Mouse (Mus musculus) hindbrain, embryonic 14.5 days (tissue): Measurements from ENCODE around the gene AW011738. TPM values are rescaled to one million over a fixed set of nuclear protein-coding genes. Genes with fewer than 3 reads are reported as not detected.

Source experiments
- ATAC-seq: fragments of 200-750 bp; cut with Nextera tagmentation; 2 replicates; pipeline ENCODE4 v1.8.0; 2017; ENCODE audit warnings: moderate number of reproducible peaks, mild to moderate bottlenecking, moderate TSS enrichment, moderate library complexity; ENCODE audit not compliant: low FRiP score
- DNase-seq: peaks from one replicate; pipeline ENCODE4 v3.0.0-alpha.2; 2015; ENCODE audit warnings: low spot score
- H3K27ac ChIP-seq: fragments of 300-500 bp; sonication (generic); 2 replicates; pipeline ENCODE4 v1.5.1; 2014; ENCODE audit warnings: mild to moderate bottlenecking, moderate library complexity
- H3K27me3 ChIP-seq: fragments of 300-500 bp; sonication (generic); 2 replicates; pipeline ENCODE4 v1.6.1; 2014; ENCODE audit warnings: mild to moderate bottlenecking, low read length, mixed read lengths; ENCODE audit not compliant: control insufficient read depth, insufficient read depth
- H3K36me3 ChIP-seq: fragments of 300-500 bp; sonication (generic); replicated peaks from 2 replicates; pipeline ENCODE4 v1.6.1; 2014; ENCODE audit not compliant: control insufficient read depth, insufficient read depth
- H3K4me1 ChIP-seq: fragments of 300-500 bp; sonication (generic); replicated peaks from 2 replicates; pipeline ENCODE4 v1.6.1; 2014; ENCODE audit warnings: antibody characterized with exemption, low read length, mixed read lengths; ENCODE audit not compliant: control insufficient read depth, insufficient read depth
- H3K4me2 ChIP-seq: fragments of 300-500 bp; sonication (generic); replicated peaks from 2 replicates; pipeline ENCODE4 v1.6.1; 2014; ENCODE audit warnings: mild to moderate bottlenecking, moderate library complexity
- H3K4me3 ChIP-seq: fragments of 300-500 bp; sonication (generic); replicated peaks from 2 replicates; pipeline ENCODE4 v1.5.1; 2014; ENCODE audit warnings: mild to moderate bottlenecking, low read length
- H3K9ac ChIP-seq: fragments of 300-500 bp; sonication (generic); 2 replicates; pipeline ENCODE4 v1.6.1; 2014
- H3K9me3 ChIP-seq: fragments of 300-500 bp; sonication (generic); 2 replicates; pipeline ENCODE4 v1.6.1; 2016; ENCODE audit warnings: low read length; ENCODE audit not compliant: control insufficient read depth
- WGBS: fragments of 180-500 bp; shearing (Covaris S2); extraction: QIAGEN DNeasy Blood & Tissue Kit; methylation state at CpG from one replicate; pipeline ENCODE4 v1.1.7; 2014; 5-methylcytosine and 5-hydroxymethylcytosine counted together
- polyA plus RNA-seq: library from polyadenylated mRNA; unstranded; fragments of >200 nt; fragmentation: Nextera tagmentation; extraction: Ambion mirVana; gene quantifications from 2 replicates; pipeline ENCODE4 v1.2.1, GENCODE M21; 2014

The AW011738 gene
- polyA plus RNA-seq, 1 experiment from 2014 or later = 0.68 TPM

- no peak overlapping the region for H3K27ac ChIP-seq
- H3K9me3 ChIP-seq = no peaks in the 10 kb centered on the region
- H3K36me3 ChIP-seq = no peaks in the 10 kb centered on the region
- WGBS = 94% methylated on average over 13 of the region's 13 CpGs
- no peaks in the 10 kb centered on the region for H3K27me3 ChIP-seq
- ATAC-seq = no peak
- no peak overlapping the region for H3K9ac ChIP-seq
- H3K4me1 ChIP-seq = no peaks in the 10 kb centered on the region
- H3K4me2 ChIP-seq = no peak overlapping the region
- no peak overlapping the region for H3K4me3 ChIP-seq
- no peak for DNase-seq
These were observed 10.0 kb downstream of the AW011738 start for GRCm38 (mm10) chr4:156213134-156213533.

- 79% methylated on average over 4 of the region's 4 CpGs for WGBS
- Histone ChIP-seq H3K36me3 (0 out of 2 replicates have a peak, but pooled peaks cover 4% of the 10 kb centered on the region), H3K4me3 (no peak within 1 kb of the TSS), H3K4me1 (no peaks in the 10 kb centered on the region), H3K4me2 (no peak within 1 kb of the TSS), H3K27me3 (no peaks in the 10 kb centered on the region), H3K27ac (no peak within 1 kb of the TSS), H3K9me3 (no peaks in the 10 kb centered on the region), H3K9ac (no peak within 1 kb of the TSS)
- ATAC-seq (no peak), DNase-seq (no peak)
These were observed 12.5 kb downstream of the AW011738 start, which contains the start of gene Perm1 for GRCm38 (mm10) chr4:156215649-156216048. Gene Perm1 (plus strand): TSS chr4:156215868.

GRCm38 (mm10) chr4:156216196-156216595, 13.1 kb downstream of the AW011738 start:
- WGBS = 78% methylated on average over 2 of the region's 2 CpGs
- Histone ChIP-seq H3K27me3 (no peaks in the 10 kb centered on the region), H3K36me3 (0 out of 2 replicates have a peak, but pooled peaks cover 4% of the 10 kb centered on the region), H3K4me3 (no peak overlapping the region), H3K9ac (no peak overlapping the region), H3K4me1 (no peaks in the 10 kb centered on the region), H3K9me3 (no peaks in the 10 kb centered on the region), H3K27ac (no peak overlapping the region), H3K4me2 (no peak overlapping the region)
- no peak for ATAC-seq
- DNase-seq = no peak

GRCm38 (mm10) chr4:156217022-156217669, 14.0 kb downstream of the AW011738 start:
- DNase-seq (no peak), ATAC-seq (no peak)
- 83% methylated on average over 16 of the region's 16 CpGs for WGBS

GRCm38 (mm10) chr4:156217838-156218237, 14.7 kb downstream of the AW011738 start:
- Histone ChIP-seq H3K9ac (no peak overlapping the region), H3K36me3 (peaks cover 20% of the 10 kb centered on the region; the same call in 1 of the 2 replicates), H3K27ac (no peak overlapping the region), H3K9me3 (no peaks in the 10 kb centered on the region), H3K4me2 (no peak overlapping the region), H3K4me3 (no peak overlapping the region), H3K4me1 (no peaks in the 10 kb centered on the region), H3K27me3 (no peaks in the 10 kb centered on the region)
- no peak for ATAC-seq
- 80% methylated on average over 16 of the region's 16 CpGs for WGBS
- DNase-seq = no peak

More at GRCm38 (mm10) chr4:156217022-156217669, 14.0 kb downstream of the AW011738 start:
- no peaks in the 10 kb centered on the region for H3K9me3 ChIP-seq
- H3K9ac ChIP-seq = no peak overlapping the region
- no peak overlapping the region for H3K27ac ChIP-seq
- no peaks in the 10 kb centered on the region for H3K27me3 ChIP-seq
- no peak overlapping the region for H3K4me3 ChIP-seq
- no peaks in the 10 kb centered on the region for H3K4me1 ChIP-seq
- 0 out of 2 replicates have a peak, but pooled peaks cover 13% of the 10 kb centered on the region for H3K36me3 ChIP-seq
- H3K4me2 ChIP-seq = no peak overlapping the region

- no peak overlapping the region for H3K9ac ChIP-seq
- 93% methylated on average over 11 of the region's 11 CpGs for WGBS
- H3K4me3 ChIP-seq = no peak overlapping the region
- no peak overlapping the region for H3K27ac ChIP-seq
- no peaks in the 10 kb centered on the region for H3K4me1 ChIP-seq
- H3K9me3 ChIP-seq = no peaks in the 10 kb centered on the region
- peaks cover 22% of the 10 kb centered on the region; the same call in 1 of the 2 replicates for H3K36me3 ChIP-seq
- no peak overlapping the region for H3K4me2 ChIP-seq
- no peak for ATAC-seq
- H3K27me3 ChIP-seq = no peaks in the 10 kb centered on the region
- no peak for DNase-seq
These were observed 16.8 kb downstream of the AW011738 start for GRCm38 (mm10) chr4:156219936-156220335.

- no peak overlapping the region for H3K4me2 ChIP-seq
- WGBS = 100% methylated on average over 2 of the region's 2 CpGs
- peaks cover 28% of the 10 kb centered on the region for H3K36me3 ChIP-seq
- H3K27me3 ChIP-seq = no peaks in the 10 kb centered on the region
- DNase-seq (no peak), ATAC-seq (no peak)
- no peaks in the 10 kb centered on the region for H3K9me3 ChIP-seq
- H3K9ac ChIP-seq = no peak overlapping the region
- no peak overlapping the region for H3K27ac ChIP-seq
- H3K4me3 ChIP-seq = no peak overlapping the region
- no peaks in the 10 kb centered on the region for H3K4me1 ChIP-seq
These were observed 21.2 kb downstream of the AW011738 start for GRCm38 (mm10) chr4:156224276-156224675.

- Histone ChIP-seq H3K4me3 (no peak overlapping the region), H3K4me1 (no peaks in the 10 kb centered on the region), H3K9ac (no peak overlapping the region), H3K27me3 (no peaks in the 10 kb centered on the region), H3K9me3 (no peaks in the 10 kb centered on the region), H3K4me2 (no peak overlapping the region), H3K27ac (no peak overlapping the region), H3K36me3 (peaks cover 42% of the 10 kb centered on the region)
- 41% methylated on average over 18 of the region's 18 CpGs for WGBS
- ATAC-seq = peak; percentile 13; the same call in 1 of the 2 replicates
- no peak for DNase-seq
These were observed 24.8 kb downstream of the AW011738 start for GRCm38 (mm10) chr4:156227752-156228392.

- Histone ChIP-seq H3K9ac (no peak overlapping the region), H3K4me1 (peaks cover 5% of the 10 kb centered on the region), H3K27me3 (no peaks in the 10 kb centered on the region), H3K9me3 (no peaks in the 10 kb centered on the region), H3K4me3 (no peak overlapping the region), H3K27ac (no peak overlapping the region), H3K36me3 (peaks cover 44% of the 10 kb centered on the region), H3K4me2 (no peak overlapping the region)
- 26% methylated on average over 12 of the region's 12 CpGs for WGBS
- ATAC-seq (peak; percentile 17; the same call in 1 of the 2 replicates), DNase-seq (no peak)
These were observed 25.4 kb downstream of the AW011738 start for GRCm38 (mm10) chr4:156228393-156229024.
